Mouse (Mus musculus) T-helper 2 cell (primary cell): Measurements from ENCODE around the gene Ankrd31.
"Not testable (repeated sequence)": the region's sequence is repeated elsewhere in the genome, so short reads cannot be mapped to it uniquely, and the experiment has no call there.

Experiments
- in situ Hi-C: fragments of 300-600 bp; cut with MboI, MseI; formaldehyde crosslinking; loops from one replicate; pipeline ENCODE4 v1.15.1; 2025; ENCODE audit warnings: high pct_unique_total_duplicates

The Ankrd31 gene

DNA sequence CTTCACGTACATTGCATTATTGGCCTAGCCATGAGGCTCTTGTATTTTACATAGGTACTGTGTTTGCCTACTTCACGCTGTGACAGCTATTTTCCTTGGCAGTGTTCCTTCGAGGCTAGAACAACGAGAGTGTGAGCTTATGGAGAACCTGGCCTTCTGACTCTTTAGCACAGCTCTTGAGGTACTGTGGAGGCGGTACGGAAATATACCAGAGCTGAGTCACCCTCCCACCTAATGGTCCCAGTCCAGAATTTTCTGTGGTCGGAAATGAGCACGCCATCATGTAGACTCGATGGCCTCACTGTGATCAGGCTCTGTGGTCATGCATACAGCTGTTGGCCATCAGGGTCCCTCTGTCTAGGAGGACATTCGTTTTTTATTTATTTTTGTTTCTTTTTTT is 191.6 kb downstream of the Ankrd31 start:
- in situ Hi-C loops, result no loop called here

DNA sequence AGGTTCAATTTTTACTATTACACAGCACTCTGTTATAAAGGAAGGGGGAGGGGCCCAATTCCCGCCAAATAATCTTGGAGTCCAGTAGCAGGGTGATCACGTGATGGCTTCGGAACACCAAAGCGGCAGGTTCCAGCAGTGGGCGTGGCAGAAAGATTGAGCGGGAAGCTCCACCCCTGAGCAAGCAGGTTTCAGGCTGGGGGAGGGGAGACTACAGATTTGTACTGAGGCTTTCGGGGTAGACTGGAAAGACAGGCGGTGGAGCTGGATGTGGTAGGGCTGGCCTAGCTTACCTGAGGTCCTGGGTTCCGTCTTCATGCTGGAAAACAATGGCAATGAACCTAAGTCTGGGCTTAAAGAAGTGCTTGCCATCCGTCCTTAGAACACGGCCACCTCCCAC is 193.4 kb downstream of the Ankrd31 start:
- in situ Hi-C loops, result not testable (repeated sequence)

DNA sequence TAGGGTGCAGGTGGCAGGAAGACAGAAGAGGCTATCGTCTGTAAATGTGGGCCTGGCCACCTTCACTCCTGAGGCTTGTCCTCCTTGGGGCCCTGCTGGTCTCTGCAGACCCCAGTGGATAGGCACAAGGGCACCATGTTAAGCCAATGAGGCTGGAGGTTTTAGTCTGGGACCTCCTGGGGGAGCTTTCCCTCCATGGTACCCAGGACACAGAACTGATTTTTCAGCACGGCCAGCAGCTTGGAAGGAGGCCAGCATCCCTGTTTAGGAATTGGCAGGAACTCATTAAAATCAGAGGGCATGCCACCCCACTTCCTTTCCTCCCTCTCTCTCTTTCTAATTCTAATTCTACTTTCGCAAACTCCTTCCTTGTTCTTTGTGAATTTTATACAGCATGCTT is 195.5 kb downstream of the Ankrd31 start:
- in situ Hi-C loops, result no loop called here

DNA sequence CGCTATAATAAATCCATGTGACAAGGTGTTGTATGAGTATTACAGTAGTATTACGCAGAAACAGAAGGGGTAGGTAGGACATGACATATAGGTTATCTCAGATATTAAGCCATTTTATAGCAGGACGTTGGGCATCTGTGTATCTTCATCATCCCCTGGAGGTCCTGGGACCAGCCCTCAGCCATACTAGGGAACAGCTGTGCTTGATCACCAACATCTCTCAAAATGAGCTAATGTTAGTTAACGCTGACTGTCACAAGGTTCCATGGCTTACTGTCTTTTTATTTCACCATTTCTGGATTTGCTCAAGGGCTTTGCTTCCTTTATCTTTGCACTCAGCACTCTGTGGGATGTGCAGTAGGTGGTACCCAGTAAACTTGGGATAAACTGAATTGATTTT is 197.7 kb downstream of the Ankrd31 start:
- in situ Hi-C loops, result no loop called here

DNA sequence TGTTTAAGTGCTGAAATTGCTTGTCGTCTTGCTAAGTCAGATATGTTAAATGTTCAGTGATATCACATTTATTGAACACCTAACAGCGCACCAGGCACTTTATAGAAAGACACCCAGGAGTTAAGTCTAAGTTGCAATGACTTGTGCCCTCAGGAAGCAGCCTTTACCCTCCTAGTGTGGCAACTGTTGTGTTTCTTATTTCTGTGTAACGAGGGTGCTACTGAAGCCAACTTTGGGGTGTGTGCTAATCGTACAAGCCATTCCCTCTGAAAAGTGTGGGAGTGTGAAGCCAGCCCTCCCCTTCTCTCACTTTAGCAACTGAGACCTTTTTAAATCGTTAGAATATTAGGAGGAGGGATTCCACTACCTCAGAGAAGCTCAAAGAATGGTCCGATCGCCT is 199.7 kb downstream of the Ankrd31 start:
- in situ Hi-C loops, result no loop called here

DNA sequence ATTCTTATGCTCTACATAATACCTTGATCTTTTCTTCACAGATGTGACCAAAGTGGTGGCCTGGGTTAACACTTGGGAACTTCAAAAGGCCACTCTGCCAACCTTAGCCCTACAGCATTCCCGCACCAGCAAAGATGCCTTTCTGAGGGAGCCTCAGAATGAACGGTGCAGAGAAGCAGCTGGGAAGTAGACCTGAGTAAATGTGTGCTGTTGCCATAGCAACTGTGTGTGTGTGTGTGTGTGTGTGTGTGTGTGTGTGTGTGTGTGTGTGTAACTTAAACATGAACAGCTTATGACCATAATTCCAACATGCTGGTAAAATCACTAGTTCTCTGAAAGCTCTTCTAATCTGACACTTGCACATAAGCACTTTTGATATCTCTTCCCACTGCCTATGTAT is 203.8 kb downstream of the Ankrd31 start:
- in situ Hi-C loops, result no loop called here

DNA sequence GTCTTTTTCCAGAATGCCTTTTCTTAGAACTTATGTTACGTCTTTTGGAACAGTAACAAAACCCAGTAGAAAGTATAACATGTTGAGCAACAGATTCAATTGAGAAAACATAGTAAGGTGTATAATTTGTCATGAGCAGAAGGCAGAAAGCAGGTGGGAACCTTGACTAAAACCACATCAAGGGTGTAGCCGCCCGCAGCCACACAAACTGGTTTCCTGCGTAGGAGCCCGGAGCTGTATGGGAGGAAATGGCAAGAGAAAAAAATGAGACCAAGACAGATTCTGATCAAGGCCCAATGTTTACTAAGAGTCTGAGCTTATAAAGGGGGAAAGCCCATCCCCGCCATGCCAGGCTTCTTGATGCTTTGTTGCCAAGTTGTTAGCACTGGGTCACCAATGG is 208.4 kb downstream of the Ankrd31 start:
- in situ Hi-C loops, result no loop called here
